Mouse (Mus musculus) cerebellum, postnatal 36 days (tissue): ENCODE measurements around the gene Slc25a1.

ENCODE experiments used
- DNase-seq, 2 experiments: peaks; one replicate each; pipeline ENCODE4 v3.0.0; 2021 to 2022; ENCODE audit warnings: mixed read lengths in 2 of 2

Slc25a1 gene

DNA sequence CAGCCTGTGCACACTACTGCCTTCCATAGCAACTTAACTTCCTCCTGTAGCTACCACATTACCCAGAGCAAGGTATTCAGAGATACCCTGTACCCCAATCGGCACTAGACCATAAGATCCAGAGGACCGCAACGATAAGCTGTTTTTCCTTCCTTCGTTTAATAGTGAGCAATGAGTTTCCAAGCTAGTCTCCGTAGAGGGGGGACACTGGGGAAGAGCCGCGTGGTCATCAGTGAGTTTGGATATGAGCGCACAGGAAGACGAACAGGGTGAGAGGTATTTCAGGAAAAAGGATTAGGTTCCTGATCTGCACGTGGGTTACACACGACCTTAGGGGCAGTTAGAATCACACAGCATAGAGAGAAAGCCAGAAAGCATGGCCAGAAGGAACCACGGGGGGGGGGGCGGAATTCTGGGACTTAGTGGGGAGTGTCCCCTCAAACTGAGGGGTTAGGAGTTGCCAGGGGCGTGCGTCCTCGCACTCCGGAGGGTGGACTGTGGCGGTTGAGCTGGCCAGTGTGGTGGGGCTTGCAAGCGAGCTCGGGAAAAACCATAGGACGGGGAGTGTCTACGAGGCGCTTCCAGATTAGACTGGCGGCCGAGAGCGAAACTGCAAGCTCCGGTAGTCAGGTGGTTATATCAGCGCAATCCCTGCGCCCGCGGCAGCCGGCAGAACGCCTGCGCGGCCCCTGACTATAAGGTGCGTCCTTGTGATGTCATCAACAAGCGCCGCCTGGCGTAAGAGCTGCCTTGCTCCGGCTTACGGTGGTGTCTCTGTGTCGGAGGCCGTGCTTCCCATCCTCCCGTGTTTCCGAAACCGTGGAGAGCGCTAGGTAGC lies 6.5 kb downstream of the Slc25a1 start:
- DNase-seq, result peak; percentile 96 to 97

DNA sequence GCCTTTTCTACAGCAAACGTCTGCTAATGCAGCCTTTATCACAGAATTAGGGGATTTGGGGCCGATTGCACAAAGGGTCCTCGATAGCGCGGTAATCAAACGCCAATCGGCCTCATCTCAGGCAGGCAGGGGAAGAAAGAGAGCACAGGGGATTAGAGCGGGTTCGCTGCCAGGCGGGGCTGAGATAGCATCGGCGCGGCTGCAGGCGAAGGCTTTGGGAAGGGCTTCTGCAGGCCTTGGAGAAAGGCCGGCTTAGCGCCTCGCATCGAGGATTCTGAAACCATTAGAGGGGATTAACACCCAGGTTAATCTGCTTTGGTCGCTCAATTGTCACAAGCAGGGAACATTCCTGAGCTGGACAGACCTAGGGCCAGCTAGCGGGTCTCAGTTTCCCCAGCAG lies 7.4 kb downstream of the Slc25a1 start:
- no peak for DNase-seq

DNA sequence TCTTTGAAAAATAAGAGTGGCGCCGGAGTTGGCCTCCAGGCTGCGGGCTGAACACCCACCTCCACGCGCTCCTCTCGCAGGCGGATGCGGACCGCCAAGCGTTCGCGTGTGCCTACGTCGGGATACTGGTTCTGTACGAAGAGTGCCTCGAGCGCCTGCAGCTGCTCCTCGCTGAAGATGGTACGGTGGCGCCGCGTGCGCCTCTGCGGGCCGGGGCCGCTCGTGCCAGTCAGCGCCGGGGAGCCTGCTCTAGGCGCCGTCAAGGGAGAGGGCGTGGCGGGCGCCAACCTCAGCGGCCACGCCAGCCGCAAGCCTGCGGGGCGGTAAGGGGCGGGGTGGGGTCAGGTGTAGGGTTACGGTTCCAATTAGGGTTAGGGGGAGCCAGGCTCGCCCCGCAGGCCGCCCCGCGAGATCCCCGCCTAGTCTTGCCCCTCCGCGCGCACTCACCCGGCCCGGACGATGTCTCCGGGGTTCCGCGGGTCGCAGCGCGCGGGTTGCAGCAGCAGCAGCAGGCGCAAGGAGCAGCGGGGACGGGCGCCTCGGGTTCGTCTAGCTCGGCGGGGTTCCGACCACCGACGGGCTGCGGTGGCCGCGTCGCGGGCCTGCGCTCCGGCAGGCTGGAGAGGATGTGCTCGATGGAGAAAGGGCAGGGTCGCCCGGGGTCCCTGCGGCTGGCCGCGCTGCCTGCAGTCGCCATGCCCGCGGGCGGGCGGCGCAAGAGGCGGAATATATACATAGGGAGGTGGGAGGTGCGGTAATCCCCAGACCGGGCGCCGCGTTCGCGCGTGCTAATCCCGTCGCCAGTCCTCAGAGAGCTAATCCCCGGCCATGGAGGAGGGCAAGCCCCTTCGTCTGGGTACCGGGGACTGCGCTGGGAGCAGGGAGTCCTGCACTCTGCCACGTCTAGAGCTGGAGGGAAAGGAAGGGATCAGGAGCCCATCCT lies 13.4 kb downstream of the Slc25a1 start, which contains the start of gene Gsc2:
Gene Gsc2, minus strand, starts transcription at position 753 of the 943 bp plus-strand sequence.
- DNase-seq, result no peak

DNA sequence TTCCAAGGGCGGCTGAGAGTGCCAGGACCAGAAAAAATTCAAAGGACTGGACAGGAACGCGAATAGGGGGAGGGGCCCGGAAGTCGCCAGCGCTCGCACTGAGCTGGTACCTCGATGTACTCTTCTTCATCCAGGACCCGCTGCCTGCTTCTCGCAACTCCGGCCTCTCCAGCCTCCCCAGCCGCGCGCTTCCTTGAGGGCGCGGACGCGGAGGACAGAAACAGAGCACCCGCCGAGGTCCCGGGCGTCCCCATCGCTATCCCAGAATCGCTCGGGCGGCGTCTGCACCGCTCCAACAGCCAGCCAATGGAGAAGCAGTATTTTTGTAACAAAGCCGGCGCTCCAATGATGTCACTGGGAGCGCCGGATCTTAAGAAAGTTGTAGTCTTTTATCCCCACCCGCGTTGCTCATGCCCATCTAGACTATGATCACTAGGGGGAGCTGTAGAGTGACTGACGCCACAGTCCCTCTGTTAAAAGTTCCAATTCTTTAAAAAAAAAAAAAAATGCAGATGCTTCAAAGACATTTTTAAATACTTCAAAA lies 16.9 kb downstream of the Slc25a1 start, which contains the start of gene Ess2:
Gene Ess2, minus strand, starts transcription at position 297 of the 544 bp plus-strand sequence.
- peak; percentile 91 to 93 for DNase-seq

DNA sequence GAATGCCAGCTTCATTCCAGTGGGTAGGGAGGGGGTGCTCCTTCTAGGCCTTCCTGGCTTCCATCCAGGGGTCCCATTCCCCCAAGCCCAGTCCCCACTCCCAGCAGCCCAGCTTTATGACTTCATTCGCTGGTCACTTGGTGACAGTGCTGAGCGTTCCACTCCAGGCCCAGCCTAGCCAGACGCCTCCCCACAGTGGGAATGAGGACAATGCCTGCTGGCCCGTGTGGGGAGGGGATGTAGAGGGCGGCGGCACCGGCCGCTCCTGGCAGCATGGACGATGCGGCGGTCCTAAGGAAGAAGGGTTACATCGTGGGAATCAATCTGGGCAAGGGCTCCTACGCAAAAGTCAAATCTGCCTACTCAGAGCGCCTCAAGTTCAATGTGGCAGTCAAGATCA lies 29.6 kb downstream of the Slc25a1 start, which contains the start of the genes Dgcr2 and Tssk2:
Gene Dgcr2, minus strand, starts transcription at position 101 of the 400 bp plus-strand sequence.
Gene Tssk2, plus strand, starts transcription at position 176 of the 400 bp plus-strand sequence.
- DNase-seq, result no peak

DNA sequence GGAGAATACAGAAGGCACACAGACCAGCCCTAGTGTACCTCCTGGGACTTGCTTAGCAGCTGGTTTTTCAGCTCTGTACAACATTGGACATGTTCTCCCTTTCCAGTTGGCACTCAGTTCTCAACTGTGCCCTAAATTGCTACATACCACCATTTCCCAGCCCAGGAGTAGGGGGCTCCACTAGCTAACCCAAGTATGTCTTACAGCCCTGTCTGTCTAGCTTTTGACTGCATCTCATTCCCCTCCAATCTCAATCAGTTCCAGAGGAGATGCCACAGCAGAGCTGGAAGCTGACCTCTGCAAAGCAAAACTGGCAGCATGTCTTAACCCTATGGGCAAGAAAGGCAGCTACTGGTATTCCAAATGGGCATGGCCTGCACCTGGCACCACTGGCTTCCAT lies 31.9 kb downstream of the Slc25a1 start:
- DNase-seq, result no peak

DNA sequence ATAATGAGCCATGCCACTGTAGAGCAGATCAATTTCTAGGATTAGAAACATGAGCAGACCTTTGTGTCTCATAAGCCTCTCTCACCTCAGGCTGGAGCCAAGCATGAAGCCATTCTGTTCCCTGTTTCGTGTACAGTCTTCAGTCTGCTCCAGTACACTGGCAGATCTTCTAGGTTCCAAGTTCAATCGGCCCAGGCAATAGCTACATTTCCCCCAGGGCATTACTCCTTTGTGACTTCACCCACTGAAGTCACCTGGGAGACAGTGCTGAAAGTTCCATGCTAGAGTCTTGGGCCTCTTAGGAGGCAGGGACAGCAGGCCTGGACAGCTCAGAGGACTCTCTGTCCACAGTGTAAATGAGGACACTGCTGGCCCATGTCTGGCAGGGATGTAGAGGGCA lies 34.1 kb downstream of the Slc25a1 start, which contains the start of gene Tssk1:
Gene Tssk1, plus strand, starts transcription at position 301 of the 400 bp plus-strand sequence.
- no peak for DNase-seq

DNA sequence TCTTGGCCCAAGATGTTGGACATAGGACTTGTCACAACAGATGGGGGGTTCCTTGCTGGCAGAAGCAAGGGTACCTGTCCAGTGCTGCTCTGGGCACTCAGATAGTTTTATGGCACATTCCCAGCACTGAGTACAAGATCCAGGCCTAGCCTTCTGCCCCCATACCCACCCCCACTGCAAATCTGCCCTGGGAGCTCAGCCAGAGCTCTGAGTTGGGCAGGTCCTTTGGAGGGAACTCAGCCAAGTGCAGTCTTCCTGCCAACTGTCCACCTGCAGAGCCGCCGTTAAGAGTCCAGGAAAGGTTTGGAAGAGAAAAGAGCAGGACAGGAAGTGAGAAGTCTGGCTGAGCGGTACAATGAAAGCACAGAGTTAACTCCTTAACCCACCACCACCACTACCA lies 35.4 kb downstream of the Slc25a1 start:
- peak; percentile 89 to 91 for DNase-seq

DNA sequence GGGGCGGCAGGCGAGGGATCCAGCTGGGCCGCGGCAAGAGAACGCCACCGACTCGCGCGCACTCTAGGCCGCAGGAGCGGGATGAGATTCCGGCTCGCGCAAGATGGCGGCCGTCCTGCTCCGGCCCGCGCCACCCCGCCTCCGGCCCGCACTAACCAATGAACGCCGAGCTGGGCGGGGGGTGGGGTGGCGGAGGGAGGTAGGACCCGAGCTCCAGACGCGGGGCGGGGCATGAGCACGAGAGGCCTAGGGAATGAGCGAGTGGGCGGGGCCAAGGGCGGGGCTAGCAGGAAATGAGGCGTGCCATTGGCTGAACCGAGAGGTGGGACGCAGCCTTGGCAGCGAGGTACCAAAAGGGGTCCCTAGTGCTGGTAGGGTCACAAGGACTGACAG lies 36.5 kb downstream of the Slc25a1 start, which contains the start of gene Gm20518:
Gene Gm20518, minus strand, starts transcription at position 105 of the 393 bp plus-strand sequence.
- peak; percentile 100 for DNase-seq

DNA sequence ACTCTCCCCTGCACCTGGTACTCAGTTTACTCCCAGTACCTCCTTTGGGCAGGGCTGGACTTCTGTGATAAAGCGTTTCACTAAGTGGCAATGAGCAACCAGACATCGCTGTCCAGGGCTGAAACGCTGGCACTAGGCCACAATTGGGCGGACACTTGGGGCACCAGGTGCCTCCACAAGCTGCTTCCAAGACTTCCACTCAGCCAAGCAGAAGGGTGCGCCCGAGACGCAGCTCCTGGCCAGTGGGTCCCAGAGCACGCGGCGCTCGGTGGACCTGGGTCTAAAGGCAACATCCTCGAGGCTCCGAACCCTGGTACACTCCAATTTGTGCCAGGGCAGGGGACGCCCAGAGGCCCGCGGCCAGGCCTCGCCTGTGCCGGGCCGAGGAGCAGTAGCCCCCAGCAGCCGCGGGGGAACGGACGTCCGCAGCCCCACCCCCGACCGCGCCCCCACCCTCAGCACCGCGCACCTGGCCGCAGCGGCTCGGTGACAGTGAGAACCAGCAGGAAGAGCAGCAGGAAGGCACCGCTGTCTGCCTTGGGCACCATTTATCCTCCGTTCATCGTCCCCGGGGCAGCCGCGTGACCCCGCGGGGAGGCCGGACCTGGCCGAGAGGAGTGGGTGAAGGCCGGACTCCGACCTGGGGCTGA lies 37.0 kb downstream of the Slc25a1 start:
- DNase-seq, result peak; percentile 93 to 94

DNA sequence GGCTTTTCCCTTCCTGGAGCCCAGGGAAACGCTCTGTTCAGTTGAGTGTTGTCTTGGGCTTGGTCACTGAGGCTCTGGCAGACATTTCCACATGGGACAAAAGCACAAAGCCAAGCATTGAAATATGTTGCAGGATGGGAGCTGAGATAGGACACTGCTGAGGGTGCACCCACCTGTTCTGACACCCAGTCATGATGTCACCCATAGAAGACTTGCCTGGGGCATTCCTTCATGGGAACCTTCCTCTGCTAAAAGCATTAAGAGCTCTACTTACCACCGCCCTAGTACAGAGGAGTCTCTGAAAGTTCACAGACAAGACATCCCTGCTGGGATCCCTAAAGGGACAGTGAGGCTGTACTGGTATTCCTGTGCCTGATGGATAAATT lies 37.7 kb downstream of the Slc25a1 start:
- DNase-seq, result no peak

DNA sequence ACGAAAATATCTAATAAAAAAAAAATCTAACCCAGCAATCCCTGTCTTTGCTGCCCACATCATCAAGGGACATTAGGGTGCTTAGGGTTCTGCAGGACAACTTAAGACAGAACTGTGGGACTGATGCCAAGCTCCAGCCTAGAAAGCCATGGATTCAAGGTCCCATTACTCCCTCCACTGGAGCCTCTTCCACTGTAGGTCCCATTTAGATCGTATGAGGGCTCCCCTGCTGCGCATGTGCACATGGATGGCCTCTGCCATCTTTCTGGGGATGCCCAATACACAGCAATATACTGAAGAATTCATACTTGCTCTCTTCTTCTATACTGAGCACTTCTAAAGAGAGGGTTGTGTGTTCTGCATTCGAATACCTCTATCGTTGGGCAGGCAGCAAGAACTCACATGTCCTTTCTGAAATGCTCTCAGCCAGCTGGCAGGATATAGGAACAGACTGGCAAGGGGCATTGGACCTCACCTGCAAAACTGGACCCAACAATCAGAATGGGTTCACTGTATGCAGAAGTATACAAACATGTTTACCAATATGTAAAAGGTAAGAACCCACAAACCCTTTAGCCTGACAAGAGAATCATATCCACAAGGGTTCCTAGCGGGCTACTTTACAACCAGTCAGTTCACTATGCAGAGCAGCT lies 38.2 kb downstream of the Slc25a1 start:
- DNase-seq, result peak; percentile 32 to 34

DNA sequence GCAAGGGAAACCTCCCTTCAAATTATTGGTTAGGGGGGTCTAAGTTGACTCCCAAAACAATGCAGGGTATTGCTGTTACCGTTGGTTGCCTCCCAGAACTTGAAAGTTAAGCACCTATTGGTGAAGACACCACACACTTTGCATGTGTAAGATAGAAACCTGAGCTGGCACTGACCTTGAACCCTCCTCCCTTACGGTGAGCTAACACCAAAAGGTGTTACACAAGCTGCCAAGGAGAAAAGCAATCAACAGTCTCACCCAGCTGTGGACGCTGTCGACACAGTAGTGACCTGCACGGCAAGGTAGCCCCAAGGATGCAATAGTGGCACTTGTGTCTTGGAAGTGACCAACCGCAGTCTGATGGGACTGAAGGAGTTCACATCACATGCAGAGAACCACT lies 43.9 kb downstream of the Slc25a1 start:
- no peak for DNase-seq

DNA sequence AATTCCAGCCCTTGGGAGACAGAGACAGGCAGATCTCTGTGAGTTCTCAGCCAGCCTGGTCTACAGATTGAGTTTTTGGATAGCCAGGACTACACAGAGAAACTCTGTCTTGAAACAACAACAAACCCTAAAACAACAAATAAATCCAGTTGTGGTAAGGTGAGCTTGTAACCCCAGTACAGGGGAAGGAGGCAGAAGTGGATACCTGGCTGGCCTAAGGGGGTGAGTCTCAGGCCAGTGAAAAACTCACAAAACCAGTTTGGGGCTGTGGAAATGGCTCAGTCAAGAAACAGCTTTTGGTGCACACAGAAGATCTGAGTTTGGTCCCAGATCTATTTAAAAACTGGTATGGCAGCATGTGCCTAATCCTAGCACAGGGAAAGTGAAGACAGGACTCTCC lies 45.8 kb downstream of the Slc25a1 start:
- no peak for DNase-seq

DNA sequence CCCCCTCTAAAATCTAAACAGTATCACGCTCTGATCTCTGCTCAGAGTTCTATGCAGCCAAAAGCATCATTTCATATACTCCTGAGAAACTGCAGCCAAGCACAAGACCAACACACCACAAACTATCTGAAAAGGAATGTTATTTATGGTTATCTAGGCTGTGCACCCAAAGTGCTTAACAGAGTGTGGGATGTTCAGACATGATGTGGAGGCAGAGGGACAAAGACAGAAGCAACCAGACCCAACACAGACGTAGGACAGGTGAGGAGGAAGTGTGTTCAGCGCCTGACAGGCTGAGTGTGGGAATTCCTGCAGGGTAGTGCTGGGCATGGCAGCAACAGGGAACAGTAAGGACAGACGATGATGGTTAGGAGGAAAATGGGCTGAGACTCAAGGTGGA lies 48.4 kb downstream of the Slc25a1 start:
- DNase-seq, result no peak

DNA sequence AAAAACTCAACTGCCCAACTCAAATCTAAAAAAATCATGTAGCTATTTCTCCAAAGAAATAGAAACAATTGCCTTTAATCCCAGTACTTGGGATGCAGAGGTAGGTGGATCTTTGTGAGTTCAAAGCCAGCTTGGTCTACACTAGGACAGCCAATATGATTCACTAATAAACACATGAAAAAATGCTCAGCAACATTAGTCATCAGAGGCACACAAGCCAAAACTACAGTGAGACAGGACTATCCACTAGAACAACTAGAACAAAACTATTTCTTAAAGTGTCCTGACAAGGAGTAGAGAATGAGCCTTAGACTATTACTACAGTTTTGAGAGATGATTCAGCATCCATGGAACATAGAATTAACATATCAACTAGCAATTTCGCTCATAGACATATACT lies 51.9 kb downstream of the Slc25a1 start:
- DNase-seq, result no peak
